Mouse (Mus musculus): ENCODE results near the gene Trpm5.

The Trpm5 gene

GRCm38 (mm10) chr7:143038174-143038931, 56.1 kb downstream of the Trpm5 start:
- DNase-seq (ENCODE audit: low read depth), result no peak

- DNase-seq (ENCODE audit: low read depth), result no peak
Measured at GRCm38 (mm10) chr7:143037306-143037705, 57.1 kb downstream of the Trpm5 start.

GRCm38 (mm10) chr7:143036787-143037186, 57.7 kb downstream of the Trpm5 start:
- DNase-seq (ENCODE audit: low read depth), result no peak

GRCm38 (mm10) chr7:143034519-143035450, 59.7 kb downstream of the Trpm5 start:
- no peak for DNase-seq (ENCODE audit: low read depth)

GRCm38 (mm10) chr7:143034112-143034511, 60.3 kb downstream of the Trpm5 start:
- no peak for DNase-seq (ENCODE audit: low read depth)

GRCm38 (mm10) chr7:143033581-143033980, 60.9 kb downstream of the Trpm5 start:
- DNase-seq (ENCODE audit: low read depth), result no peak

- no peak for DNase-seq (ENCODE audit: low read depth)
Measured at GRCm38 (mm10) chr7:143031816-143032215, 62.6 kb downstream of the Trpm5 start.

GRCm38 (mm10) chr7:143027196-143027595, 67.2 kb downstream of the Trpm5 start:
- no peak for DNase-seq (ENCODE audit: low read depth)

- no peak for DNase-seq (ENCODE audit: low read depth)
Measured at GRCm38 (mm10) chr7:143025496-143025895, 68.9 kb downstream of the Trpm5 start.

- DNase-seq (ENCODE audit: low read depth), result no peak
Measured at GRCm38 (mm10) chr7:143024293-143024692, 70.1 kb downstream of the Trpm5 start.

- no peak for DNase-seq (ENCODE audit: low read depth)
Measured at GRCm38 (mm10) chr7:143023499-143023898, 70.9 kb downstream of the Trpm5 start.

GRCm38 (mm10) chr7:143021356-143022164, 72.9 kb downstream of the Trpm5 start:
- no peak for DNase-seq (ENCODE audit: low read depth)

GRCm38 (mm10) chr7:143020764-143021163, 73.7 kb downstream of the Trpm5 start:
- DNase-seq (ENCODE audit: low read depth), result no peak

GRCm38 (mm10) chr7:143020040-143020439, 74.4 kb downstream of the Trpm5 start:
- no peak for DNase-seq (ENCODE audit: low read depth)

Data from fibroblast of lung, adult 2 months (primary cell).